Mouse (Mus musculus) T-helper 17 cell (primary cell): ENCODE data around the gene Mfsd2a.

Experiments
- in situ Hi-C, 2 experiments: fragments of 300-600 bp; cut with MboI, MseI; formaldehyde crosslinking; loops; 1 replicate in 1 of 2; 2 replicates in 1 of 2; pipeline ENCODE4 v1.15.1; 2025; ENCODE audit warnings: high pct_unique_total_duplicates in 2 of 2

Gene Mfsd2a

DNA sequence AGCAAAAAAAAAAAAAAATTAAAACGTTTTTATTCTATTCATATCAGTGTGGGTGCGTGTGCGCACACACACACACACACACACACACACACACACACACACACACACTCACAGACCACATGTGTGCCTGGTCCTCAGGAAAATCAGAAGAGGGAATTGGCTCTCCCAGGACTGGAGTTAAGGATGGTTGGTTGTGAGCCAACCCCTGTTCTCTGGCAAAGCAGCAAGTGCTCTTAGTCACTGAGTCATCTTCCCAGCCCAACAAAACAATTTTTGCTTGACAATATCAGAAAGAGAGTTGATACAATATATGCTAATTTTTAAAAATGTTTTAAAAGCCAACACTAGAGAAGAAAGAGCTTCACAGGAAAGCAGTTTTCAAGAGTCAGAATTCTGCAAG lies 23.5 kb downstream of the Mfsd2a start:
- in situ Hi-C loops, result no loop called here

DNA sequence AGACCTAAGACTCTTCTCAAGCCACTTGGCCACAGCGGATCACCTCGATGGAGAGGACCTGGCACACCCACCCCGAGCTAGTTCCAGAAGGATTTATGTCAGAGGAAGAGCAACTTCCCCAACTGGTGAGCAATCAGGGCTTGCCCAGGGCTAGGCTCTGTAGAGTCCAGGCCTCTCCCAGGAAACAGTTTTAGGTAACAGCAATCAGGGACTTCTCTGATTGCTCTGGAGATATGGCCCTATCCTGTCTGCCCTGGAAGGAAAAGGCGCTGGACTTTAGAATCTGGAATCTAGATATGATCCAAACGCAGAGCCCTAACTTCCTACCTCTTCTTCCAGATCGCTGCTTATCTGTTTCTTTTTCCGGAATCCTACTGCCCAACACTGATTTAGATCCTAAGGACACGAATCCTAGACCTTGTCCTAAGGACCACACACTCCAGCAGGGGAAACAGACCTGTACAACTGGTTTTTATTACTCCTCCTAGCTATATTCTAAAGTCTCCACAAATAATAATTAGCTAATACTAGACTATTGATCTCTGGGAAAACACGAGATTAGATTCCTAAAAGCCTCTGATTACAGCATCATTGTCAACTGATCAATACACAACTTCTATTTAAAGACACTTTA lies 25.4 kb downstream of the Mfsd2a start:
- in situ Hi-C loops, result no loop called here

DNA sequence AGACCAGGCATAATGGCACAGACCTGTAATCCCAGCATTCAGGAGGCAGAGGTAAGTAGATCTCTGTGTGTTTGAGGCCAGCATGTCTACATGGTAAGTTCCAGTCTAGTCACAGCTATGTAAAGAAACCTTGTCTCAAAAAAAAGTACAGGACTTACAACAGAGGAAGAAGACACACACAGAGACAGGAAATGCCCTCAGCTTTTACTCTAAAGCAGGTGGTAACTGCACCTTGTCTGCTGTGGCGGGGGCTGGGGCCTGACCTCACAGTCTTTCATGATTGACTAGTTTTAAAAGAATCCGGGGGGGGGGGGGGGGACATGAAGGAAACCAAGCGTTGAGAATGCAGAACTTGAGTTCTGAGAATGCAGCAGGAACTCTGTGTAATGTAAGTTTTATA lies 27.1 kb downstream of the Mfsd2a start:
- in situ Hi-C loops, result no loop called here

DNA sequence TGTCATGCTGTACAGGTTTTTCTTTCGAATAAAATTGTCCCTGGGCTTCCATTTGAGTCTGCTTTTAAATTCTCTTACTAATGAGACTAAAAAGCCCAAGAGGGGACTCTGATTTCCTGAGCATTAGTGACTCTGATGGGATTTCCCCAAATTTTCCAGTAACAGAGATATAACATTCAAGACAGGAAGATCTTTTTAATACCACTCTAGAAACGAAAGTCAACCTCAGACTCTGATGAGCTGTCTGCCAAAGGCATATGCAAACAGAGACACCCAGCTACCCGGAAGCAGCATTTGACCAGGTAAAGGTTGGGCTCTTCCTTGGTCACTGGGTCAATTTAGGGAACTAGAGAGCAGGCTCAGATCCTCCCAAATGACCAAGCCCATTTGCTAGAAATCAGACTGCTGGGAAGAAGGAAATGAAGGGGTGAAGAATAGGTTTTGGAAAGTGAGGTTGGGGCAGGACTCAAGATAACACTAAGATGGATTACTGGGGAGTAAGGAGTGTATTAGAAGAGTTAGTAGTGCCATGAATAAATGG lies 27.9 kb downstream of the Mfsd2a start:
- in situ Hi-C loops, result no loop called here

DNA sequence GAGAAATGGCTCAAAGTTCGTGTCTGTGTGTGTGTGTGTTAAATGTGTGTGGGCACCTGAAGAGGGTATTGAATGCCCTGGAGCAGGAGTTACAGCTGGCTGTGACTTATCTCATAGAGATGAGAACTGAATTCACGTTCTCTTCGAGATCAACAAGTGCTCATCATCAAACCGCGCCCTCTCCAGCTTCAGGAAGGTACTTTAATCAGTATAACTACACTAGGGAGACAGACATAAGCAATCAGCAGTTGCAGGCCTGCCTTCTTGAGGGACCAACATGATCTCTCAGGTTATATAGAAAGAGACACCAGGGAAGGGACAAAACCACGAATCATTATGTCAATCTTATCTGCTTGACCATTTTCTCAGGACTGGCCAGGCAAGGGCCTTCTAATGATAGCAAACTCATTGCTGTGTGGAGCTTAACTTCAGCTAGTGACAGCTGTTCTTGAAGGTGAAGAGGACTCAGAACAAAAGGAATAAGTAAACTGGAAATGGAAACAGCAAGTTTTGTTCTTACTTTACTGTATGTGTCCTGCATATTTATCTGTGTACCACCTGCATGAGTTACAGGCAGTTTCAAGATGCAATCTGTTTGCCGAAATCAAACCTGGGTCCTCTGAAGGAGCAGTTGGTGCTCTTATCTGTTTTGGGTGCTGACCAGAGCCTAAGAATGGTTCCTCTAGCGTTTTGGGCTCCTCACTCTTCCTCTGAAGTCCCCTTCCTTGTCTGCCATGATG lies 28.6 kb downstream of the Mfsd2a start:
- in situ Hi-C loops, result no loop called here

DNA sequence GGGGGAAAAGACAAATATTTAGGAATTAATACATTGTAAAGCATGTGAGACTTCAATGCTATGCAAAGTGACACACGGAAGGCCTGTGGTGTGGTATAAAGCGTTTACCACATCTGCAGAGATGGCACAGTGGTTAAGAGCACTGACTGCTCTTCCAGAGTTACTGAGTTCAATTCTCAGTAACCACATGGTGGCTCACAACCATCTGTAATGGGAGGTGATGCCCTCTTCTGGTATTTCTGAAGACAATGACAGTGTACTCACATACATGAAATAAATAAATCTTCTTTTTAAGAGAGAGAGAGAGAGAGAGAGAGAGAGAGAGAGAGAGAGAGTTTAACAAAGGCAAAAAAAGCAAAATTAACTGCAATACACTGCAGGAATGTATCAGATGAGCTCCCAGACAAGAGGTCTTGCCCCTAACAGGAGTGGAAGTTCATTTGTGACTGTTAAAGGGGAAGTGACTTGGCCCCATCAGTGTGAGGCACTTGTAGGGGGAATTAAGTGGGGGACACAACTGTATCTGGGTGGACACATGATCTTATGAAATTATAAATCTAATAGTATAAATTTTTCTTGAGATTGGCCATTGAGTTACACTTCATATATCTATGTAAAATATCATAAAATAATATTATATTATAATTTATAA lies 29.9 kb downstream of the Mfsd2a start:
- in situ Hi-C loops, result no loop called here

DNA sequence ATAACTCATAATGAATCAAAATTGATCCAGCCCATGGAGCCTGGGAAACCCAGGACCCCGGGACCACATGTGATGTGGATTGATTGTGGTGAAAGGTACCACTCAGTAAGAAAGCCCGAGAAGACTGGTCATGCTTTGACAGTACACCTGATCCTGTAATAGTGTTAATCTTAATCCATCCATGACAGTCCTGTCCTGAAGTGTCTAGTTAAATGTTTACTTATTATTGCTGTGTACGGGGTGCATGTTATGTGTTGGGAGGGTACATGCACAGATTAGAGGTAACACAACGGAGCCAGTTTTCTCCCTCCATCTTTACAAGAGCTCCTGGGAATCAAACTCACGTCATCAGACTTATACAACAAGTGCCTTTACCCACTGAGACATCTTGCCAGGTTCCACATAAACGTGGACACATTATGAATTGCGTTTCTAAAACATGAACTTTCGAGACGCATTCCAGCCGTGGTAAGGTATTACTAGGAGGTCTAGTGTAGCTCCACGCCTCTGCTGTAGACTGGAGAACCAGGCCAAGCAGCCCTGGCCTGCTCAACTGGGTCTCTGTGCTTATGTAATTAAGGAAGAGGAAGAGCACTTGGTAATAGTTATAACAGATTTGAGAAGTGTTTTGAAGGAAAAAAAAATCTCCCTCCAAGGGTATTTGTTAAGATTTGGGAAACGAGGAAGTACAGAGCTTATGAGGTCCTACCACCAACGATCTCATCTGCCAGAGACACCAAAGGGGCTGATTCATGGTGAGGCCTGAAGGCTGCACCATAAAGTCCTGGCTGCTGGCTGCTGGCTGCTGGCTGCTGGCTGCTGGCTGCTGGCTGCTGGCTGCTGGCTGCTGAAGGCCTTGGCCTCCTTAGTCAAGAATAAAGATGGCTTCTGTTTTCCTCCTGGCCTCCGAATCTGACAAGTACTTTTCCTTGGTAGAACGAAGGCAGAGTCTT lies 37.3 kb downstream of the Mfsd2a start:
- in situ Hi-C loops, result no loop called here

DNA sequence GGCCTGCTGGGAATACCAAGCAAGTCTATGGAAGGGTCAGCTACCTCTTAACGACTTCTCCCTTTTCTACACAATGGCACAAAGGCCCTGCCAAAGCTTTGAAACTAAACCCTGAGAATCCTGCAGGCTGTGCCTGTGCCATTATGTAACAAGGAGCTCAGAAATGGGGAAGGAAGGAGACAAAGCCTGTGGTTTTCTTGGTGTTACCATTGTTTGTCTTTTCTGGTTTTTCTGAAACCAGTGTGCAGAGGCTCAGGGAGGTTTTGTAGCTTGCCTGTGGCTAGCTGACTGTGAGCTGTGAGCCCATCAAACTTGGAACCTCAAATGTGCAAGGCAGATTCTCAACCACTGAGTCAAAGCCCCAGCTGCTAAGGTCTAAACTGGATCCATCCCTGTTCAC lies 38.1 kb downstream of the Mfsd2a start:
- in situ Hi-C loops, result no loop called here

DNA sequence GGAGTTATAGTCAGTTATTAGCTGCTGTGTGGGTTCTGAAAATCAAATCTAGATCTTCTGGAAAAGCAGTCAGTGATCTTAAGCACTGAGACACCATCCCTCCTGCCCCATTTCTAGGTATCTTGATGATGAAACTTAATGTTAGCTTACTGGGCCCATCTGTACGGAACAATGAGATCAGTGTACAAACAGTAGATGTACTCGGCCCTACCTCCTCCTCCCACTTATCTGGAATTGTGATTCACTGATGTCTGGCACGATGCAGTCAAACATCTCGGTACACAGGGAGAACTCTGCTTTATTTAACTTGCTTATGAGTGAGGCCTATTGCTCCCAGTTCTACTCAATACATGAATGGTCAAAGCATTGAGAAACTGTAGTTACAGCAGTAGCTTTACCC lies 45.0 kb downstream of the Mfsd2a start:
- in situ Hi-C loops, result no loop called here

DNA sequence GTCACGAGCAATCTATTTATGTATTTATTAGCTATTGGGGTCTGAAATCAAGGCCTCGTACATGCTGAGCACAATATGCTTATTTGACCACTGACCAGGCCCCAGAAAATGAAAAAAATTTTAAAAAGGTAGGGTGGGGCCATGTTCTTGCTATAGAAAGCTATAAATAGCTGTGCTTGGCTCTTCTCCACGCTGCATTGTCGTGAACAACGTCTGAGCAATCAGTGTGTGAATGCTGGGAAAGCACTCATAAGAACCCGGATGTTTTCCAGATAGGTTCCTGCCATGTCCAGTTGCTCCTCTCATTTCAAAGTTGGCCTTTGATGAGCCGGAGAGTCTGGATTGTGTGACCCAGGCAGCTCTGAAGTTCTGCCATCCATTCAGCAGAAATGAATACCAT lies 46.8 kb downstream of the Mfsd2a start:
- in situ Hi-C loops, result loop anchor here (5.0 kb wide), 2 partner anchors 73 to 168 kb away; no protein-coding TSS in a partner anchor

DNA sequence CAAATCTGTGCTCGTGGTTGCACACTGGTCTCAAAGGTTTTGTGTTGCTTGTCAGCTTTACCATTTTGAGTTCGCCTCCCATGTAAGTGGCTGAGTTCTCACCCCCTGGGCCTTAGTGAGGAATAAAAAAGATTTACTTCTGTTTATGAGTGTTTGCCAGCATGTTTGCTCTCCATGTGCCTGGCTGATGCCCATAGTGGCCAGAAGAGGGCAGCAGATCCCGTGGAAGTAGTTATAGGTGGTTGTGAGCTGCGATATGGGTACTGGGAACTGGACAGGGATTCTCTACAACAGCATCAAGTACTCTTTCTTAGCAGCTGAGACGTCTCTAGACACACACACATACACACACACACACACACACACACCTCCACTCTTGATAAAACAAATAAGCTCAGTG lies 48.4 kb downstream of the Mfsd2a start:
- in situ Hi-C loops, result loop anchor here (5.0 kb wide), 2 partner anchors 75 to 170 kb away; no protein-coding TSS in a partner anchor

DNA sequence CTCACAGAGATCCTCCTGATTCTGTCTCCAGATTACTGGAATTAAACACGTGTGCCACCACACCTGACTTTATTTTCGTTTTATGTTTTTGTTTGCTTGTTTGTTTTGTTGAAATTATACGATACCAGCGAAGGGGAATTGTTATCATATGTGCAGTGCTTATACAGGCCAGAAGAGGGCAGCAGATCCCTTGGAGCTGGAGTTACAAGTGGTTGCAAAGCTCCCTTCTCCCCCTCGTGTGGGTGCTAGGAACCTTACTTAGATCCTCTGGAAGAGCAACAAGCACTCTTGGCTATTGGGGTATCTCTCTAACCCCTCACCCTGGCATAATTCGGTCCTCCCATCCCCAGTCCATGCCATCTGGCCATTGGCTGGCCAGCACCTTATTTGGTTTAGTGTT lies 50.4 kb downstream of the Mfsd2a start:
- in situ Hi-C loops, result loop anchor here (5.0 kb wide), 2 partner anchors 77 to 172 kb away; no protein-coding TSS in a partner anchor

DNA sequence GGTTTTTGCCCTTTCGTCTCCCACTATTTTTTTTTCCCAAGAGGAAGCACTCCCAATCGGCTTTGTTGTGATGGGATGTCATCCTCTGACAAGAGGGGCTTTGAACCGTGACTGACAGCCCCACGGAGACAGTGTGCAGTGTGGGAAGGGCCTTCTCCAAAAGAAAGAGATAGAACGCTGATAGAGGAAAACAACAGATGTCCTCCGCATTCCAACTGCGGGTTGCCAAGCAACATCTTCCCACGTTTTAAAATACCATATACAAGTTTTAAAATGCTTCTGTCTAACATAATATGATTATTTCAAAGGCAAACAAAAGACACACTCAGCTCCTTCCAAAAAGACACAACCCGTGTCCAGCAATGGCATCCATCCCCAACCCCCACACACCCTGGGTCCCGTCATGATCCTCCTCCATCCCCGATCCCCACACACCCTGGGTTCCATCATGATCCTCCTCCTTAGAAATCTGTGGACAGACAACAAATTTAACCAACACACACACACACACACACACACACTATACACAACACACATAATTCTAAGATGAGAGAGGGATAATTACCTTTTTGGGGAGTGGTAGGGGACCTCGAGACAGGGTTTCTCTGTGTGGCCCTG lies 51.3 kb downstream of the Mfsd2a start:
- in situ Hi-C loops, result loop anchor here (5.0 kb wide), 2 partner anchors 78 to 173 kb away; no protein-coding TSS in a partner anchor

DNA sequence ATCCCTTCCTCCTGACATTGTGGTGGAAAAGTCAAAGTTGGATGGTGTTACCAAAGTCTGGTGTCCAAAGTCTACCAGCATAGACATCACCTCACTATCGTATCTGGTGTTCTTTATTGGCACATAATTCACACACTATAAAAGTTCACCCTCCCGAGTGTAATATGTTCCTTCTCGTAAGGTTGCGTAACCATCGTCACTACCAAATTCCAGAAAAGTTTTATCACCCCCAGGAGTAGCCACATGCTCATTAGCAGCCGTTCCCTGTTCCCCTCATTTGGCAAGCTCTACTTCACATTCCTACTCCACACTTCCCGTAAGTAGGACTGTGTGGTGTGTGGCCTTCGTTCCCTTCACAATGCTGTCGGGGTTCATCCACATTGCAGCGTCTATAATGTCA lies 55.6 kb downstream of the Mfsd2a start:
- in situ Hi-C loops, result no loop called here

DNA sequence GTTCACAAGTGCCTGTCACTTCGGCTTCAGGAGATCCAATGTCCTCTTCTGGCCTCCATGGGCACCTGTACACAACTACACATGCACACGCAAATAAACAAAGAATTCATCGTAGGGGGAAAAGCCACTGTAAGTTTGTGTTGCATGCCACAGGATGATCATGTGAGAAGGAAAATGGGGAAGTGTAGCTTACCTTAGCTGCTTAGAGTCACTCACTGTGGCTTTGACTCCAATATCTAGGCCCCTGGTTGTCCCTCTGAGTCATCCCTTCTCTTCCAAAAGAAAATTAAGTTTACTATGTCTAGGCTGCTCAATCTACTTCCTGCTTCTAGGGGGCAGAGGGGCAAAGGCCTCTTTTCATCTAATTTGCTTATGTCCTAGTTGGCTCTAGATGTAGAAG lies 57.3 kb downstream of the Mfsd2a start:
- in situ Hi-C loops, result no loop called here

DNA sequence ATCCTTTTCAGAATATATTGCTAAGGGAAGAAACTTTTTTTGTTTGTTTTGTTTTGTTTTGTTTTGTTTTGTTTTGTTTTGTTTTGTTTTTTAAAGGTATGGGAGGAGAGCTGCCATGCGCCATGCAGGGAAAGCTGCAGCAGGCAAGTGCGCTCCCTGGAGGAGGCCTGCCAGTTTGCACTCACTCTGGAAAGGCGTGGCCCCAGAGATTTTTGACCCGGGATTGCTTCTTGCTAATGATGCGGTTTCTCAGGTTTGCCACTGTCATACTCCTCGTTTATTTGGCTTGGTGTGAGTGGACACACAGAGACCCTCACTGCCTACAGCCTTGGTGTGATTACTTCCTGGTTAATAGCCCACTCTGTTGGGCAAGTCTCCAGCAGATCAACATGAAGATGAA lies 58.8 kb downstream of the Mfsd2a start:
- in situ Hi-C loops, result no loop called here

DNA sequence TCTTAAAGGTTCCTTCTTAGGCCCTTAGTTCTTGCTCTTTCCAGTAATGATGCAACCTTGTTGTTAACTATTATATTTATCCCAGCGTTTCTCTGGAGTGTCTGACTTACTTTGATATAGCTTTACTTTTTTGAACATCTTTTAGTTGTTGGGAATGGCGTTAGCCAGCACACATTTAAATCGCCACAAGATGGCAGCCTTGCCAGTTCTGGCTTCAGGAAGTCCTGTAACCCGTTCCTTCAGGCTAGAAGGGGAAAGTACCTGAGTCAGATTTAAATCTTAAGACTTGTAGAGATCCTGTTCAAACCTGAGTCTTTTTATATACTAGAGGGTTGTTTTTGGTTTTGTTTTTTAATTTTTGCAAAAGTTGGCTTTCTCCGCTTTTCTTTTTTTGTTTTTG lies 62.7 kb downstream of the Mfsd2a start:
- in situ Hi-C loops, result no loop called here

DNA sequence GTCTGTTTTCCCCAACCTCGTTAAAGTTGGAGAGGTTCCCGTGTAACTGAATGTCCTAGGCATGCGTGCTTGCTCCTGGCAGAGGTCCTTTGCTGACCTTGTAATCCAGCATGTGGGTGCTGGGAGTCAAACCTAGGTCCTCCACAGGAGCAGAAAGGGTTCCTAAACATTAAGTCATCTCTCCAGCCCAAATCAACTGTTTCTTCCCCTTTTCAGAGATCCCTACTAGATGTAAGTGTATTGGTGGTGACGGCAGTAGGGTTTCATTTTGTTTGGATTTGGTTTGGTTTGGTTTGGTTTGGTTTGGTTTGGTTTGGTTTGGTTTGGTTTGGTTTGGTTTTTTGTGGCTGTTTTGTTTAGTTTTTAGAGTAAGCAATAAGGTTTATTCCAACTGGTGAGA lies 63.2 kb downstream of the Mfsd2a start:
- in situ Hi-C loops, result no loop called here
